Mouse (Mus musculus) myocyte (in vitro differentiated cells): ENCODE data around the gene Gm5148. TPM values are rescaled to one million over a fixed set of nuclear protein-coding genes. Genes with fewer than 3 reads are reported as not detected.

Source experiments
- H3K27me3 ChIP-seq: one replicate; pipeline ENCODE4 v1.6.1; 2011; ENCODE audit not compliant: control insufficient read depth, insufficient read depth, insufficient read length
- H3K36me3 ChIP-seq: one replicate; pipeline ENCODE4 v1.6.1; 2011; ENCODE audit not compliant: control insufficient read depth, insufficient read depth
- H3K4me2 ChIP-seq: one replicate; pipeline ENCODE4 v1.6.1; 2011; ENCODE audit warnings: low read depth, control low read depth
- H3K4me3 ChIP-seq: one replicate; pipeline ENCODE4 v1.5.1; 2011; ENCODE audit warnings: mild to moderate bottlenecking, control low read depth, moderate library complexity
- H3K79me2 ChIP-seq: one replicate; pipeline ENCODE4 v1.6.1; 2011; ENCODE audit not compliant: control insufficient read depth, insufficient read depth
- H3ac ChIP-seq: one replicate; pipeline ENCODE4 v1.6.1; 2011; ENCODE audit not compliant: control insufficient read depth, insufficient read length
- CEBPB ChIP-seq: IDR thresholded peaks from 2 replicates; pipeline ENCODE4 v1.6.1; 2011; ENCODE audit warnings: mild to moderate bottlenecking, moderate library complexity; ENCODE audit not compliant: poor library complexity, insufficient read depth, severe bottlenecking
- E2F4 ChIP-seq: IDR thresholded peaks from one replicate; pipeline ENCODE4 v1.6.1; 2011; ENCODE audit warnings: mild to moderate bottlenecking, control low read depth, moderate library complexity; ENCODE audit not compliant: insufficient read depth
- MAX ChIP-seq: IDR thresholded peaks from one replicate; pipeline ENCODE4 v1.6.1; 2011; ENCODE audit warnings: low read depth, mild to moderate bottlenecking, control low read depth
- MYOD1 ChIP-seq, 3 experiments: IDR thresholded peaks; one replicate each; pipeline ENCODE4 v1.6.1; 2011; ENCODE audit warnings: control low read depth in 2 of 3, low read depth in 2 of 3, mild to moderate bottlenecking in 2 of 3, moderate library complexity in 1 of 3; ENCODE audit not compliant: insufficient read length in 2 of 3, control insufficient read depth in 1 of 3
- MYOG ChIP-seq, 3 experiments: IDR thresholded peaks; one replicate each; pipeline ENCODE4 v1.6.1; 2011; ENCODE audit warnings: control low read depth in 2 of 3, low read depth in 2 of 3, mild to moderate bottlenecking in 2 of 3; ENCODE audit not compliant: insufficient read length in 2 of 3, control insufficient read depth in 1 of 3, insufficient read depth in 1 of 3
- POLR2A ChIP-seq: IDR thresholded peaks from one replicate; pipeline ENCODE4 v1.6.1; 2011; ENCODE audit warnings: low read depth, mild to moderate bottlenecking, control low read depth, moderate library complexity; ENCODE audit not compliant: insufficient read length
- POLR2AphosphoS2 ChIP-seq: IDR thresholded peaks from one replicate; pipeline ENCODE4 v1.6.1; 2011; ENCODE audit warnings: low read depth, control low read depth; ENCODE audit not compliant: insufficient read length
- REST ChIP-seq: IDR thresholded peaks from one replicate; pipeline ENCODE4 v1.6.1; 2011; ENCODE audit warnings: mild to moderate bottlenecking, control low read depth, moderate library complexity; ENCODE audit not compliant: insufficient read depth, insufficient read length
- SRF ChIP-seq: IDR thresholded peaks from one replicate; pipeline ENCODE4 v1.6.1; 2011; ENCODE audit warnings: low read depth; ENCODE audit not compliant: control insufficient read depth, insufficient read length
- TCF12 ChIP-seq: IDR thresholded peaks from one replicate; pipeline ENCODE4 v1.6.1; 2011; ENCODE audit warnings: mild to moderate bottlenecking, control low read depth; ENCODE audit not compliant: poor library complexity, insufficient read depth, severe bottlenecking
- TCF3 ChIP-seq: IDR thresholded peaks from one replicate; pipeline ENCODE4 v1.6.1; 2011; ENCODE audit warnings: low read depth, control low read depth; ENCODE audit not compliant: insufficient read length
- USF1 ChIP-seq: IDR thresholded peaks from one replicate; pipeline ENCODE4 v1.6.1; 2011; ENCODE audit warnings: low read depth, mild to moderate bottlenecking, control low read depth, moderate library complexity
- polyA plus RNA-seq: library from polyadenylated mRNA; unstranded; fragments of >200 nt; fragmentation: generic; extraction: Trizol; gene quantifications from one replicate; pipeline ENCODE4 v1.2.1, GENCODE M21; 2012; ENCODE audit warnings: missing spikeins

Gene Gm5148
- polyA plus RNA-seq, 1 experiment, result 27.4 TPM

DNA sequence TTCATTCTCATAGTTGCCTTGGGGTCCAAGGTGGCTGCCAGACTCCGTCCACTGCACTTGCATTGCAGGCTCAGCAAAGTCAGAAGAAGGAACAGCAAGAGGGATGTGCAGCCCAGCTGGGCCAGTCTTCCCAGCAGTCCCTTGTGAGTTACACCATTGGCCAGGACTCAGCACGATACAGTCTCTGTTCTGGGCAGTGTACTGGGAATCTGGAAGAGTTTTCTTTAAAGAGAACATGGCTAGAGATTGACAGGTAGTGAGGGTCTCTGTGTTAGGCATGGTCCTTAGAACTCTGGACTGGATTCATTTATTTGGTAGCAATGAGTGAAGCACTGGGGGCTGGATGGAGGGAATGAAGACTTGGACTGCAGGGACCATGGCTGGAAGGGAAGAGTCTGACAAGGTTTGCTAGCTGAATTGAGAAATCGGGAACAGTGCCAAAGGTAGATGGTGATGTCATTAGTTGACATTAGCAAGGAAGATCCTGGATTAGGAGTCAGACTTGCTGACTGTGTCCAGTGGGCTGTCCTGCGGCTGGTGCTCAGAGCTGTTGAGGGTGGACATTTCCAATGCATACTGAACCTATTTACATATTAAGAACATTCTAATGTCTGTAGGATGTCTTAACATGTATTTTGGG, 2.3 kb upstream of the Gm5148 start:
- no peaks in the 10 kb centered on the region for H3K36me3 ChIP-seq
- TF ChIP-seq CEBPB (0 out of 2 replicates have a peak, but pooled peaks have one; percentile 8), TCF12 (no peak), POLR2A (no peak), REST (no peak)
- H3K4me2 ChIP-seq, result no peak overlapping the region
- H3K27me3 ChIP-seq, result no peaks in the 10 kb centered on the region
- H3K4me3 ChIP-seq, result no peak overlapping the region
- H3ac ChIP-seq, result no peak overlapping the region
- H3K79me2 ChIP-seq, result no peaks in the 10 kb centered on the region

- TF ChIP-seq POLR2AphosphoS2, result no peak
- TF ChIP-seq CEBPB, result no peak
- no peak for TF ChIP-seq REST
- TF ChIP-seq MYOG (IDR thresholded peaks at IDR 0.05; ENCODE audit: control insufficient read depth in 1 of 3, insufficient read depth in 1 of 3, insufficient read length in 2 of 3, low read depth in 2 of 3), result no peak
- TF ChIP-seq E2F4, result no peak
- TF ChIP-seq USF1, result no peak
- no peak for TF ChIP-seq TCF12
- no peak for TF ChIP-seq MYOD1 (IDR thresholded peaks at IDR 0.05; ENCODE audit: control insufficient read depth in 1 of 3, insufficient read length in 2 of 3, low read depth in 2 of 3)
- TF ChIP-seq MAX, result no peak
- TF ChIP-seq TCF3, result no peak
- no peak for TF ChIP-seq SRF
- no peak for TF ChIP-seq POLR2A
- Histone ChIP-seq H3ac (no peak overlapping the region), H3K4me3 (no peak overlapping the region), H3K79me2 (no peaks in the 10 kb centered on the region), H3K36me3 (no peaks in the 10 kb centered on the region), H3K4me2 (no peak overlapping the region), H3K27me3 (no peaks in the 10 kb centered on the region)
These were observed 851 bp upstream of the Gm5148 start for GRCm38 (mm10) chr3:37724946-37725735.

DNA sequence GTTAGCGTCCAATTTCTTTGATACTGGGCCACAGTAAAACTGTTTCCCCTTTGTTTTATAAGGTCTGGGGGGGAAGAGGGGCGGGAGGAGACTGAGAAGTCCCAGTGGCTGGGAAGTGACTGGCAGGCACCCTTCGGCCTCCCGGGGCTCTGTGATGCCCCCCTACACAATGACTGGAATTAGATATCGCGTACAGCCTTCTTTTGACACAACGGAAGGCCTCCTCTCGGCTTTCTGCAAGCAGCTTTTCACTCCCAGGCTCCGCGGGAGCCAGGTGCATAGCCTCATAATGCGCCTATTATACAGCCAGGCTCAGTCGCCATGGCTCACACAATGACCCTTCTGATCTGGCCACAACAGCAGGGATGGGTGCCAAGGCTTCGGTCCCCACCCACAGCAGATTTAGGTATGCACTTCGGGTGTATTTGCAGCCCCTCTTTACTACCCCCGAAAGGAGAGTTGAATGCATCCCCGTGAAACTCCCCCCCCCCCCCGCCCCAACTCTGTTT, 574 bp downstream of the Gm5148 start:
- TF ChIP-seq CEBPB, result no peak
- TF ChIP-seq TCF3, result no peak
- TF ChIP-seq MAX, result no peak
- TF ChIP-seq POLR2A, result no peak
- no peak for TF ChIP-seq TCF12
- no peak for TF ChIP-seq USF1
- TF ChIP-seq MYOD1 (IDR thresholded peaks at IDR 0.05; ENCODE audit: control insufficient read depth in 1 of 3, insufficient read length in 2 of 3, low read depth in 2 of 3), result no peak
- H3K79me2 ChIP-seq, result no peaks in the 10 kb centered on the region
- H3K4me3 ChIP-seq, result no peak overlapping the region

DNA sequence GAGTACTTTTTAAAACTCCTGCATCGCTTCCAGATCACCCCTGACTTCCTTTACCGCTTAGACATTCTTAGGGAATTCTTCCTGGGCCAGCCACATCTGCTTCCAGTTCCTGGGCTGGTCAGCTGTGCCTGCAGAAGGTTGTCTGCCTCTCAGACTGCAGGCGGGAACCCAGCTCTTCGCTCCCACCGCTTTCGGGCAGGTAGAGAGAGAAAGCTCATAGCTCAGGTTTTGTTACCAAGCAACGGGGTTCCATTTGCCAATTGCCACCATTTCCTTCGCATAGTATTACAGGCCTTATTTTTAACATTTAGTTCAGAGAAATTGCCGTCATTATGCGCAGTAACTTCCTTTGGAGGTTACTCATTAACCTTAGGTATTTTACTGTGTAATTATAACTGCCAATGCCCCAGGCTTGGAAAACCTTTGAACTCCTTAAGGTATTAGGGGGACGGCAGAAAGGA, 1.2 kb downstream of the Gm5148 start:
- Histone ChIP-seq H3ac (no peak overlapping the region), H3K4me3 (no peak overlapping the region), H3K4me2 (no peak overlapping the region), H3K27me3 (no peaks in the 10 kb centered on the region), H3K36me3 (no peaks in the 10 kb centered on the region), H3K79me2 (no peaks in the 10 kb centered on the region)
- TF ChIP-seq SRF, result no peak
- no peak for TF ChIP-seq TCF3
- no peak for TF ChIP-seq REST
- no peak for TF ChIP-seq POLR2A
- no peak for TF ChIP-seq MYOD1 (IDR thresholded peaks at IDR 0.05; ENCODE audit: control insufficient read depth in 1 of 3, insufficient read length in 2 of 3, low read depth in 2 of 3)
- no peak for TF ChIP-seq CEBPB
- no peak for TF ChIP-seq POLR2AphosphoS2
- TF ChIP-seq MYOG (IDR thresholded peaks at IDR 0.05; ENCODE audit: control insufficient read depth in 1 of 3, insufficient read depth in 1 of 3, insufficient read length in 2 of 3, low read depth in 2 of 3), result no peak
- TF ChIP-seq TCF12, result no peak

More for the DNA sequence above, 574 bp downstream of the Gm5148 start:
- Histone ChIP-seq H3ac (no peak overlapping the region), H3K36me3 (no peaks in the 10 kb centered on the region), H3K4me2 (peak overlapping the region; percentile 24), H3K27me3 (no peaks in the 10 kb centered on the region)
